Mouse (Mus musculus) urinary bladder, postnatal 4 days (tissue): ENCODE results near the gene Ddx27.
A peak's percentile ranks its signal among the peaks of the same experiment; 100 is the strongest.

ENCODE experiments used
- DNase-seq, 2 experiments: peaks; one replicate each; pipeline ENCODE4 v3.0.0; 2021 to 2022; ENCODE audit warnings: low spot score in 2 of 2

The Ddx27 gene

GRCm38 (mm10) chr2:167028553-167028952 lies 13.6 kb downstream of the Ddx27 start:
- no peak for DNase-seq

- no peak for DNase-seq
These were observed 15.5 kb downstream of the Ddx27 start for GRCm38 (mm10) chr2:167030507-167030906.

GRCm38 (mm10) chr2:167037710-167038109 lies 22.7 kb downstream of the Ddx27 start:
- no peak for DNase-seq

- no peak for DNase-seq
These were observed 23.3 kb downstream of the Ddx27 start for GRCm38 (mm10) chr2:167038297-167038696.

- no peak for DNase-seq
These were observed 23.7 kb downstream of the Ddx27 start for GRCm38 (mm10) chr2:167038716-167039115.

- no peak for DNase-seq
These were observed 24.4 kb downstream of the Ddx27 start for GRCm38 (mm10) chr2:167039386-167039785.

GRCm38 (mm10) chr2:167043400-167044121 lies 28.6 kb downstream of the Ddx27 start:
- DNase-seq, result no peak

GRCm38 (mm10) chr2:167048223-167048622 lies 33.2 kb downstream of the Ddx27 start:
- DNase-seq, result no peak

GRCm38 (mm10) chr2:167048698-167049358 lies 33.8 kb downstream of the Ddx27 start:
- DNase-seq, result no peak

GRCm38 (mm10) chr2:167053127-167053844 lies 38.3 kb downstream of the Ddx27 start:
- DNase-seq, result no peak

GRCm38 (mm10) chr2:167055386-167055785 lies 40.4 kb downstream of the Ddx27 start:
- peak in 1 of 2 experiments; percentile 75 for DNase-seq

- no peak for DNase-seq
These were observed 41.4 kb downstream of the Ddx27 start for GRCm38 (mm10) chr2:167056210-167056941.

- no peak for DNase-seq
These were observed 41.9 kb downstream of the Ddx27 start for GRCm38 (mm10) chr2:167056942-167057323.

GRCm38 (mm10) chr2:167058201-167058600 lies 43.2 kb downstream of the Ddx27 start:
- no peak for DNase-seq

GRCm38 (mm10) chr2:167058814-167059387 lies 43.9 kb downstream of the Ddx27 start:
- no peak for DNase-seq

- no peak for DNase-seq
These were observed 44.5 kb downstream of the Ddx27 start for GRCm38 (mm10) chr2:167059536-167059935.

- DNase-seq, result no peak
These were observed 45.0 kb downstream of the Ddx27 start for GRCm38 (mm10) chr2:167059960-167060359.

GRCm38 (mm10) chr2:167060360-167060759 lies 45.4 kb downstream of the Ddx27 start:
- no peak for DNase-seq

GRCm38 (mm10) chr2:167060761-167061160 lies 45.8 kb downstream of the Ddx27 start:
- no peak for DNase-seq

GRCm38 (mm10) chr2:167061381-167062034 lies 46.5 kb downstream of the Ddx27 start:
- DNase-seq, result no peak

GRCm38 (mm10) chr2:167062497-167062911 lies 47.5 kb downstream of the Ddx27 start:
- DNase-seq, result peak; percentile 92 to 93
